Mouse (Mus musculus) embryonic fibroblast, embryonic 13.5 days (primary cell): ENCODE data around the gene Enthd1.

Experiments
- CTCF ChIP-seq: IDR thresholded peaks from 2 replicates; pipeline ENCODE4 v1.5.1; 2011; ENCODE audit warnings: mild to moderate bottlenecking, control low read depth, low read length, moderate library complexity, borderline replicate concordance; ENCODE audit not compliant: insufficient read depth
- POLR2A ChIP-seq: IDR thresholded peaks from 2 replicates; pipeline ENCODE4 v1.6.1; 2011; ENCODE audit warnings: low read depth, mild to moderate bottlenecking, control low read depth, low read length, moderate library complexity

DNA sequence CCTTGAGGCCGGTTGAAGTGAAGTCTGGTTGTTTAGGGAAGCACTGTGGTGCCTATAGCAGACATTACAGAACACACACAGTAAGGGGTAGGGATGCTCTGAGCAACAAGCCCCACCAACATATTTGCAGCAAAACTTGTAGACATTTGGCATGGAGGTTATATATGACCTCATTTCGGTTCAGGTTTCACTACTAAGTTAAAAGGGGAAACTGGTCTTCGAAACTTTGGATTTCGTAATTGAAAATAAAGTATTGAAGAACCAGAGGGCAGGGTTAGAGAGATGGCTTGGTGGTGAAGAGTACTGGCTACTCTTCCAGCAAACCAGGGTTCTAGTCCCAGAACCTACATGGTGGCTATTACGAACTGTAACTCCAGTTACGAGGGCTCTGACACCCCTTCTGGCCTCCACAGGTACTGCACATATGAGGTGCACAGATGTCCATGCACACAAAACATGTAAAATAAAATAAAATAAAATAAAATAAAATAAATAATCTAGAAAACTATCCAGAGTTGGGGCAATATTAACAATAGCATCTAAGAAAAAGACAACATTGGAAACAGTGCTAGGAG is 1.2 kb downstream of the Enthd1 start:
- no peak for TF ChIP-seq CTCF
- no peak for TF ChIP-seq POLR2A
